Mouse (Mus musculus) hindbrain, embryonic 11.5 days (tissue): ENCODE measurements around the gene Vmn1r53. TPM values are rescaled to one million over a fixed set of nuclear protein-coding genes. Genes with fewer than 3 reads are reported as not detected.
"Not testable (repeated sequence)": the region's sequence is repeated elsewhere in the genome, so short reads cannot be mapped to it uniquely, and the experiment has no call there.

Experiments used
- ATAC-seq: fragments of 200-750 bp; cut with Nextera tagmentation; 2 replicates; pipeline ENCODE4 v1.8.0; 2017; ENCODE audit warnings: mild to moderate bottlenecking, moderate TSS enrichment, moderate library complexity; ENCODE audit not compliant: low FRiP score
- DNase-seq: peaks from one replicate; pipeline ENCODE4 v3.0.0-alpha.2; 2015; ENCODE audit warnings: low spot score
- H3K27ac ChIP-seq: fragments of 300-500 bp; sonication (generic); 2 replicates; pipeline ENCODE4 v1.5.1; 2014; ENCODE audit warnings: mild to moderate bottlenecking, low read depth, low read length
- H3K27me3 ChIP-seq: fragments of 300-500 bp; sonication (generic); 2 replicates; pipeline ENCODE4 v1.6.1; 2014; ENCODE audit warnings: mild to moderate bottlenecking, low read length, moderate library complexity, mixed read lengths; ENCODE audit not compliant: control insufficient read depth, insufficient read depth
- H3K36me3 ChIP-seq: fragments of 300-500 bp; sonication (generic); 2 replicates; pipeline ENCODE4 v1.6.1; 2014; ENCODE audit warnings: mild to moderate bottlenecking, low read length, moderate library complexity, mixed read lengths; ENCODE audit not compliant: control insufficient read depth, insufficient read depth
- H3K4me1 ChIP-seq: fragments of 300-500 bp; sonication (generic); replicated peaks from 2 replicates; pipeline ENCODE4 v1.6.1; 2014; ENCODE audit warnings: low read length, mixed read lengths; ENCODE audit not compliant: control insufficient read depth, insufficient read depth
- H3K4me2 ChIP-seq: fragments of 300-500 bp; sonication (generic); replicated peaks from 2 replicates; pipeline ENCODE4 v1.6.1; 2014; ENCODE audit warnings: mild to moderate bottlenecking, low read depth, low read length
- H3K4me3 ChIP-seq: fragments of 300-500 bp; sonication (generic); 2 replicates; pipeline ENCODE4 v1.5.1; 2014; ENCODE audit warnings: low read depth, low read length
- H3K9ac ChIP-seq: fragments of 300-500 bp; sonication (generic); 2 replicates; pipeline ENCODE4 v1.6.1; 2014; ENCODE audit warnings: low read depth, low read length
- H3K9me3 ChIP-seq: fragments of 300-500 bp; sonication (generic); 2 replicates; pipeline ENCODE4 v1.6.1; 2016; ENCODE audit warnings: low read length; ENCODE audit not compliant: control insufficient read depth
- WGBS: fragments of 180-500 bp; shearing (Covaris S2); extraction: QIAGEN DNeasy Blood & Tissue Kit; methylation state at CpG from one replicate; pipeline ENCODE4 v1.1.7; 2014; 5-methylcytosine and 5-hydroxymethylcytosine counted together
- polyA plus RNA-seq: library from polyadenylated mRNA; unstranded; fragments of >200 nt; fragmentation: Nextera tagmentation; extraction: Ambion mirVana; gene quantifications from 2 replicates; pipeline ENCODE4 v1.2.1, GENCODE M21; 2014

The Vmn1r53 gene
- not detected in 2 replicates for polyA plus RNA-seq

- no peak within 1 kb of the TSS for H3K4me3 ChIP-seq
- no peaks in the 10 kb centered on the region for H3K36me3 ChIP-seq
- H3K4me2 ChIP-seq: no peak within 1 kb of the TSS
- WGBS: 89% methylated on average over 1 of the region's 1 CpGs
- ATAC-seq (no peak), DNase-seq (no peak)
- H3K9me3 ChIP-seq: 0 out of 2 replicates have a peak, but pooled peaks cover 2% of the 10 kb centered on the region
- H3K27ac ChIP-seq: no peak within 1 kb of the TSS
- H3K27me3 ChIP-seq: no peaks in the 10 kb centered on the region
- H3K9ac ChIP-seq: no peak within 1 kb of the TSS
- H3K4me1 ChIP-seq: no peaks in the 10 kb centered on the region
These were observed at the start of gene Vmn1r53 for GRCm38 (mm10) chr6:90224338-90224737. TSS of gene Vmn1r53 (minus strand) at chr6:90224438.

DNA sequence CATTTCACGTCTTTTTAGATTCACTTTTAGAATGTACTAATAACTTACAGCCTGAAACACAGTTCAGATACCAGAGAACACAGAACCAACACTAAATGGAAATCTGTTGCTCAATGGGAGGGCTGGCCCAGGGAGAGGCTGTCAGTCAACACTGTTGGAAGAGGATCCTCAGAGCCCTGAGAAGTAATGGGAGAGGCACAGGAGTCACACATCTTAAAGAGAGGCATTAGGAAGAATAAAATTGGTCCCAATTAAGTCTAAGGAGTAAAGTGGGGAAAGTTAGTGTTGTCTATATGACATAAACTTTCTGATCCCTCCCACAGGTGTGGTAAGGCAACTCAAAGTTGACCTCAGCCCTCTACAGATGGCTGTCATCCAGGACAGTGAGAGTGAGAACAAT, 21.8 kb upstream of the Vmn1r53 start, which contains the start of gene Vmn1r54:
Gene Vmn1r54, plus strand, starts transcription at position 301 of the 400 bp plus-strand sequence.
- no peaks in the 10 kb centered on the region for H3K9me3 ChIP-seq
- WGBS: 81% methylated on average over 1 of the region's 1 CpGs
- H3K9ac ChIP-seq: no peak within 1 kb of the TSS
- H3K27me3 ChIP-seq: no peaks in the 10 kb centered on the region
- ATAC-seq: no peak
- H3K4me1 ChIP-seq: no peaks in the 10 kb centered on the region
- no peak within 1 kb of the TSS for H3K27ac ChIP-seq
- DNase-seq: no peak
- H3K4me2 ChIP-seq: no peak within 1 kb of the TSS
- H3K4me3 ChIP-seq: no peak within 1 kb of the TSS
- H3K36me3 ChIP-seq: no peaks in the 10 kb centered on the region

GRCm38 (mm10) chr6:90244019-90244418, 19.8 kb upstream of the Vmn1r53 start:
- no peaks in the 10 kb centered on the region for H3K27me3 ChIP-seq
- no peak overlapping the region for H3K9ac ChIP-seq
- ATAC-seq: no peak
- no peak for DNase-seq
- no peak overlapping the region for H3K27ac ChIP-seq
- no peaks in the 10 kb centered on the region for H3K9me3 ChIP-seq
- no peaks in the 10 kb centered on the region for H3K4me1 ChIP-seq
- no peak overlapping the region for H3K4me3 ChIP-seq
- H3K36me3 ChIP-seq: no peaks in the 10 kb centered on the region
- 78% methylated on average over 3 of the region's 3 CpGs for WGBS
- H3K4me2 ChIP-seq: no peak overlapping the region

GRCm38 (mm10) chr6:90232681-90233080, 8.4 kb upstream of the Vmn1r53 start:
- H3K27me3 ChIP-seq: no peaks in the 10 kb centered on the region

GRCm38 (mm10) chr6:90232114-90232513, 7.9 kb upstream of the Vmn1r53 start:
- ATAC-seq, DNase-seq, H3K9me3 ChIP-seq, H3K27me3 ChIP-seq, H3K9ac ChIP-seq, H3K4me1 ChIP-seq, H3K36me3 ChIP-seq, H3K27ac ChIP-seq, H3K4me2 ChIP-seq, H3K4me3 ChIP-seq: not testable (repeated sequence)
- WGBS: 94% methylated on average over 4 of the region's 4 CpGs

More at GRCm38 (mm10) chr6:90232681-90233080, 8.4 kb upstream of the Vmn1r53 start:
- H3K4me2 ChIP-seq: no peak overlapping the region
- no peaks in the 10 kb centered on the region for H3K4me1 ChIP-seq
- 0 out of 2 replicates have a peak, but pooled peaks cover 2% of the 10 kb centered on the region for H3K9me3 ChIP-seq
- no peaks in the 10 kb centered on the region for H3K36me3 ChIP-seq
- H3K27ac ChIP-seq: no peak overlapping the region
- no peak for ATAC-seq
- 63% methylated on average over 27 of the region's 27 CpGs for WGBS
- no peak overlapping the region for H3K4me3 ChIP-seq
- no peak overlapping the region for H3K9ac ChIP-seq
- DNase-seq: no peak

GRCm38 (mm10) chr6:90202493-90202892, 21.7 kb downstream of the Vmn1r53 start, which contains the start of gene V1ra8:
TSS of gene V1ra8 (plus strand) at chr6:90202793.
- H3K27me3 ChIP-seq, H3K27ac ChIP-seq, H3K4me2 ChIP-seq, ATAC-seq, H3K9me3 ChIP-seq, H3K4me1 ChIP-seq, H3K36me3 ChIP-seq, H3K9ac ChIP-seq, DNase-seq, H3K4me3 ChIP-seq: not testable (repeated sequence)
- WGBS: 68% methylated on average over 1 of the region's 2 CpGs

GRCm38 (mm10) chr6:90174508-90174907, 49.7 kb downstream of the Vmn1r53 start, which contains the start of gene Vmn1r52:
TSS of gene Vmn1r52 (plus strand) at chr6:90174808.
- H3K36me3 ChIP-seq: no peaks in the 10 kb centered on the region
- H3K9ac ChIP-seq: no peak within 1 kb of the TSS
- H3K4me3 ChIP-seq: no peak within 1 kb of the TSS
- H3K27me3 ChIP-seq: no peaks in the 10 kb centered on the region
- no peak for DNase-seq
- H3K4me1 ChIP-seq: no peaks in the 10 kb centered on the region
- 74% methylated on average over 2 of the region's 2 CpGs for WGBS
- no peak for ATAC-seq
- no peaks in the 10 kb centered on the region for H3K9me3 ChIP-seq
- no peak within 1 kb of the TSS for H3K4me2 ChIP-seq
- H3K27ac ChIP-seq: no peak within 1 kb of the TSS

Other genes with a start within 250 kb of the Vmn1r53 start
- not detected in 2 replicates for gene Vmn1r47, start 208.3 kb downstream of the Vmn1r53 start, polyA plus RNA-seq
- not detected in 2 replicates for gene Vmn1r48, start 187.6 kb downstream of the Vmn1r53 start, polyA plus RNA-seq
- gene Vmn1r49, start 145.9 kb downstream of the Vmn1r53 start, polyA plus RNA-seq: not detected in 2 replicates
- gene Vmn1r50, start 123.0 kb downstream of the Vmn1r53 start, polyA plus RNA-seq: not detected in 2 replicates
- not detected in 2 replicates for gene Vmn1r51, start 101.8 kb downstream of the Vmn1r53 start, polyA plus RNA-seq
- not detected in 2 replicates for gene Vmn1r52, start 49.6 kb downstream of the Vmn1r53 start, polyA plus RNA-seq
- not detected in 2 replicates for gene V1ra8, start 21.6 kb downstream of the Vmn1r53 start, polyA plus RNA-seq
- gene Vmn1r54, start 21.9 kb upstream of the Vmn1r53 start, polyA plus RNA-seq: not detected in 2 replicates
- not detected in 2 replicates for gene BC048671, start 76.8 kb upstream of the Vmn1r53 start, polyA plus RNA-seq
- gene Chst13, start 100.7 kb upstream of the Vmn1r53 start, polyA plus RNA-seq: 0.27 TPM in 1 of 2 replicates, not detected in the other
- gene Uroc1, start 108.8 kb upstream of the Vmn1r53 start, polyA plus RNA-seq: not detected in 2 replicates
- 10.4 and 11.5 TPM in 2 replicates for gene Zxdc, start 145.1 kb upstream of the Vmn1r53 start, polyA plus RNA-seq
- 1.2 and 1.5 TPM in 2 replicates for gene Cfap100, start 204.4 kb upstream of the Vmn1r53 start, polyA plus RNA-seq
- 1.9 and 3.6 TPM in 2 replicates for gene Klf15, start 238.1 kb upstream of the Vmn1r53 start, polyA plus RNA-seq